Mouse (Mus musculus) induced T-regulatory cell, adult 2 months (primary cell): ENCODE measurements around the gene 4930438A08Rik.
"Not testable (repeated sequence)": the region's sequence is repeated elsewhere in the genome, so short reads cannot be mapped to it uniquely, and the experiment has no call there.

Source experiments
- DNase-seq: peaks from one replicate; pipeline ENCODE4 v3.0.0-alpha.2; 2012; ENCODE audit warnings: low read depth

4930438A08Rik gene

DNA sequence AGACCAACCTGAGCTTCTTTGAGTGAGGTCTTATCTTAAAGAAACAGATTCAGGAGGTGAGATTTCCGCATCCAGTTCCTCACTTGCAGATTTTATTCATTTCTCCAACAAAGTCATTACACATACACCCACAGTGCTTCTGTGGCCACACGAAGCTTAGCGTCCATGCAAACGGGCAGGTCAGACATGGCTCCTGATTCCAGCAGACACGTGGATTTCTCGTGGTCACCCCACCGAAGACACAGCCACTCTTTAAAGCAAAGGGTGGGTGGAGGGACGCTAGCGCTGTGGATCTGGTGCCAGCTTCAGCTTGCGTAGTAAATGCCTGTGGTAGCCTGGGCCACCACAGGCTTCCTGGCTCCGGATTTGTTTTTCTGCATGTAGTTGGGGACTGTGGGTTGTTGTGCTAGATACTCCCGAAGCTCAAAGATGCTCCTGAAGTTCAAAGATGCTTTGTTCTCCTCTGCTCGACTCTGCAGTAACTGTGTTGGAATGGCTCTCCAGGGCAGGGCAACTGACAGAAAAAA, 7.4 kb downstream of the 4930438A08Rik start:
- peak; percentile 21 for DNase-seq

DNA sequence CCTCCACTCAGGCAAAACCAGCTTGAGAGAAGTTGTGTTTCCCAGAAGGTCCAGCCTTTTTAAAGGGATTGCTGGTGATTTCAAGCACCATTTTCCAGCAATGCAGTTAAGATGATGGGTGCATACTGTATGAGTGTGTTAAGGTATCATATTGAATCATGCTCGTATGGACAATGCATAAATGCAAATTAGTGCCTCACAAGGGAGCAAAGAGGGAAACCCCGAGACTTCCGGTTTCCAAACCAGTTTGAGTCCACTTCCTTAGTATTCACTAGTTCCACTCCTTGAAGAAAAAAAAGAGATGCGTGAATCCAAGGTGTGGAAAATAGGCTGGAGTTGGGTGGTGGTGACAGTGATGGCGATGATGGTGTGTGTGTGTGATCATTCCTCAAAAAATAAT, 7.9 kb downstream of the 4930438A08Rik start:
- DNase-seq = peak; percentile 26

- DNase-seq = peak; percentile 54
Observed at GRCm38 (mm10) chr11:58289992-58290682, 15.5 kb downstream of the 4930438A08Rik start.

DNA sequence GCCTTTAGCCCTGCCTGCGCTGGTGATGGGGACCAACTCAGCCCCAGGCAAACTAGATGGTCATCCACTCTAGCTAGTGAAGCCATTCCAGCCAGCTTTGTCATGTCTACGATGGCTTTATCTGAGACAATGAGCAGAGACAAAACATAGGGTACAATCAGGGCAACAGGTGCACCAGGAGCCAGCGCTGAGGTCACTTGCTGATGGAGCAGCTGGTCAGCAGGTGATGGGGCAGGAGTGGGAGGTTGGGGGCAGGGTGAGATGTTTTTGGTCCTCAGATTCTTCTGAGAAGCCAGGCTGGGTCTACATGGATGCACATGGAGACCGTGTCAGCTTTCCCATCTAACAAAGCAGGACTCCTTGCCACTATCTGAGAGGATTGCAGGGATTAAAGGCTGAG, 16.2 kb downstream of the 4930438A08Rik start:
- no peak for DNase-seq

GRCm38 (mm10) chr11:58292791-58293190, 18.2 kb downstream of the 4930438A08Rik start:
- DNase-seq = no peak

DNA sequence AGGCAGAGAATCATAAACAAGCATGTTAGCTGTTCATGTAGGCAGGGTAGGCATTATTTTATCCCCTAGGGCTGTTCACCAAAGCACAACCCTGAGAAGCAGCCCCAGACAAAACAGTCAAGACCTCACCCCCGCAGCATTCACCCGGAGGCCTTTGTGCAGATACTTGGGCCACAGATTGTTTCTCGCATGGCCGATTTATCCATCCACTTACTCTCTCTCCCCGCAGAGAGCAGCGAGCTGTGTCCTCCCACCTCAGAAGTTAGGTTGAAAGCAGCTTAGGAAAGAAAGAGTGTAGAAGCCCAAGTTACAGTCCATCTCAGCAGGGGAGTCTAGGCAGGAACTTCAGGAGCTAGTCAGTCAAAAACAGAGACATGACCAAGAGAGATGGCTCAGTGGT, 22.8 kb downstream of the 4930438A08Rik start:
- DNase-seq = no peak

DNA sequence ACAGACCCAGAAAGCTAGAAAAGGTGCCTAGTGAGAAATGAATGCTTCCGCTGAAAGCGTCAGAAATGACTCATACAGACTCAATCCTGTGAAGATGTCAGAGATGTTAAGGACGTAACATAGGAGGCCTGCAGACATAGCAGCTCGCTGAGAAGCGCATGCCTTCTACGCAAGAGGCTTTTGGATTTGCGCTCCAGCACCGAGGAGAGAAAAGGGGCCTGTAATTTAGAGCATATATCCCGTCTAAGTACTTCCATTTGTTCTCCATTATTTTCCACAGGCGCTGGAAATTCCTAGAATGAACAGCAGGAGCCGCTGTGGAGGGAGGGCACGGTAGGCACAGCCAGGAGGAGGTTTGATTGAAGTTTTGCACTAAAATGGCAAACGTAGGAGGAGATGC, 26.5 kb downstream of the 4930438A08Rik start:
- DNase-seq = peak; percentile 90

DNA sequence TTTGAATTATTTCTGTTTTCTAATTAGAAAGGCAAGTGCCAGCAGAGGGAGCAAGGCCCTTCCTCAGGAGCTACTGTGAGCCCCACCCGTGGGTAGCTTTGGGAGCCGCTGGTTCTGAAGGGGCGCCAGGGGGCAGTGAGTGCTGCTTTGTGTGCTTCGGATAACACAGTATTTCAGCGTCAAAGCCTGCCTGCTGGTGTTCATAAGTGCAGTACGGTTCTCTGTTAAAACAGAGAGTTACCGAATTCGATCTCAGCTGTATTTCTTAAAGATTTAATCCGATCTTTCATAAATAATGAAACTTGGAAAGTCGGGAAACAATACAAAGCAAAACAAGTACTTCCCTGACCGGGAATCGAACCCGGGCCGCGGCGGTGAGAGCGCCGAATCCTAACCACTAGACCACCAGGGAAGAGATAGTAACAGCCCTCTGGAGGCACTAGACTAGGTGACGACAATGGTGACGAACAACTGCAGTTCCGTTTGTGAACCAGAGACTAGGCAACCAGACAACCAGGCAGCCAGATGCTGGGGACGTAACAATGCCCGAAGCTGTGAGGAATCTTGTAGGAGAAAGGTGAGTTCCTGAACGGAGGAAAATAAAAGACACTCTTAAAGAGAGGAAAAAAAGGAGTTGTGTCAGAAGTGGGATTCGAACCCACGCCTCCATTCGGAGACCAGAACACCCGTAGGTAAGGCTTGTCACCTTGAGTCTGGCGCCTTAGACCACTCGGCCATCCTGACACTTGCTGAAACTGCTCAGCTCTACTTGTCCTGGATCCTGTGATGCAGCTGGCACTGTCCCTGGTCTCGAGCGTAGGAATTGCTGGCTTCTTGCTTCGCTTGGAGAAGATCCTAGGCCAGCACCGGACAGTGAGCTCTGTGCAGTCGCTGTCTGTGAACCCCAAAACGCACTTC, 27.5 kb downstream of the 4930438A08Rik start:
- peak; percentile 98 for DNase-seq

- DNase-seq = no peak
Observed at GRCm38 (mm10) chr11:58302774-58303445, 28.3 kb downstream of the 4930438A08Rik start.

DNA sequence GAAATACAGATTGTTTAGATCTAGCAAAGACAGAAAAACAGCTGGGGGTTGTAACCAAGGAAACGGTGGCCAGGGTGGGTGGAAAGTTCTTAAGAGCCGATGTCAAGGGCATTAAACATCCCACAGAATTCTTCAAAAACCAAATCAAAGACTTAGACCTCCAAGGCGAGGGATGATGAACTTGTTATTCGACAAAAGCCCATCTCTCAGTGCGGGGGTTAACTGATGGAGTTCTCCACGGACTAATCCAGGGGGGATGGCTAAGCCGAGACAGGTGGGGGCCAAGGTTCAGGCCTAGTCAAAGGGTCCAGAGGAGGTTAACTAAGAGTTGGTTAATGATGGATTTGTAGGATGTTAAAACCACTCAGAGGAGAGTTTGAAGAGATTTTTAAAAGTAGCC, 29.0 kb downstream of the 4930438A08Rik start:
- DNase-seq = peak; percentile 32

DNA sequence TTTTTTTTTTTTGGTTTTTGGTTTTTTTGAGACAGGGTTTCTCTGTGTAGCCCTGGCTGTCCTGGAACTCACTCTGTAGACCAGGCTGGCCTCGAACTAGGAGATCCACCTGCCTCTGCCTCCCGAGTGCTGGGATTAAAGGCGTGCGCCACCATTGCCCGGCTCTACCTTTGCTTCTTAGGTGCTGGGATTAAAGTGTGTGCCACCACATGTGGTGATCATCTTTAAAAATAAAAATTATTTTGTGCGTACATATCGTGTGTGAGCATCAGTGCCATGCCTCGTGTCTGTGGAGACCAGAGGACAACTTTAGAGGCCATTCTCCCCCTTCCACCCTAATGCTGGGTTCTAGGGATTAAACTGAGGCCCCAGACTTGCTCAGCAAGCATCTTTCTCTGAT, 30.7 kb downstream of the 4930438A08Rik start:
- not testable (repeated sequence) for DNase-seq

DNA sequence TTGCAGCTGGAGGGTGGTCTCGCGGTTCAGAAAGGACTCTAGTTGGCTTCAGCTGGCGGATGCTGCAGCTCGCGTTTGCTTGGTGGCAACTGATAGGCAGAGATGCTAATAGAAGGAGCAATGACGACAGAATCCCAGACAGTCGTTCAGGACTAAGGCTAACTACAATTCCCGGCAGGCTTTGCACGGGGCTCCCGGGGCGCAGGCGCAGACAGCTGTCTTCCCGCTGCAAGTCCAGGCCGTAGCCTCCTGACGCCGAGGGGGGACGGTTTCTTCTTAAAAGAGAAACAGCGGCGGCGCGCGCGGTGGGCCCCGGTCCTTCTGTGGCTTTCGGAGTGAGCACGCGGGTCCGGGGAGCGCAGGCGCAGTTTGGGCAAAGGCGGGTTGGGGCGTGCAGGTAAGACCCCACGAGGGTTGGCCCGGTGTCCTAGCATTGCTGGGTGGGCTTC, 32.3 kb downstream of the 4930438A08Rik start, which contains the start of gene Zfp692:
TSS of gene Zfp692 (plus strand) at position 210 of the 449 bp plus-strand sequence.
- DNase-seq = peak; percentile 93

- DNase-seq = peak; percentile 76
Observed at GRCm38 (mm10) chr11:58307411-58308080, 32.9 kb downstream of the 4930438A08Rik start.

GRCm38 (mm10) chr11:58308661-58309060, 34.1 kb downstream of the 4930438A08Rik start:
- no peak for DNase-seq

DNA sequence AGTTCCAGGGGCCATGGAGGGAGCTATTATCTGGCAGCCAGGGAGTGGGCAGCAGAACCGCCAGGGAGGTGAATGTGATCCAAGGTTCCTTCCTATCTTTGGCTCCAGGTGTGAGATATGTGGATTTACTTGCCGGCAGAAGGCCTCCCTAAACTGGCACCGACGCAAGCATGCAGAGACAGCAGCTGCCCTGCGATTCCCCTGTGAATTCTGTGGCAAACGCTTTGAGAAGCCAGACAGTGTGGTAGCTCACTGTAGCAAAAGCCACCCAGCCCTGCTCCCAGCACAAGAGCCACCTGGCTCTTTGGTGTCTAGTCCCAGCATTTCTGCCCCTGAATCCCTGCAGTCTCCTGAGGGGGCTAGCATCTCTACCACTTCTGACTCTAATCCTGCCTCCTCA, 39.5 kb downstream of the 4930438A08Rik start:
- no peak for DNase-seq

DNA sequence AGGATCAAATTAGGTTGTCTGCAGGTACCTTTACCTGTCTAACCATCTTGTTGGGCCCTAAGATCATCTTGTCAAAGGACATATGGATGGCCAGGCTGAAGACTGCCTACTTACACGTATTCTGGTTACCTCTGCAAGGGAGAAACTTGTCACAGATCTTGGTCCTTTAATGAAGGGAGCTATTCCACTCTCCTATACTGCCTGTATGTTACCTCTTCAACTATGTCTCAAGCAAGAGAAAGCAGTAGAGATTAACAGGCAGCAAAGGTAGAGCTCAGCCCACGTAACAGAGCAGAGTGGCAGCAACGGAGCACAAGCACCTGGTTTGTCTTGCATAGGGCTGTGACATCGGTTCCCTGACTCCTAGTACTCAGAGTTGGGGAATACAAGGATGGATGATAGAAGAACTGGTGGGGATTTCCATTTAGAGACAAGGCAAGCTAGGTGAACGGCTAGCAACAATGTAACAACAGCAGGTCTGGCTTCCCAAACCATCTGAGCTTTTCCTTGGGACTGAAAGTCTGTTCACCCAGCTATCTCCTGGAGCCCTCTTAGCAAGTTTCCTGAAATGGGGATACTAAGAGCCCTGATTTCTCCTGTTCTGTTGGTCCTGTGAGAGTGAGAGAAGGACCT, 41.1 kb downstream of the 4930438A08Rik start:
- no peak for DNase-seq

- no peak for DNase-seq
Observed at GRCm38 (mm10) chr11:58316344-58316743, 41.7 kb downstream of the 4930438A08Rik start.

DNA sequence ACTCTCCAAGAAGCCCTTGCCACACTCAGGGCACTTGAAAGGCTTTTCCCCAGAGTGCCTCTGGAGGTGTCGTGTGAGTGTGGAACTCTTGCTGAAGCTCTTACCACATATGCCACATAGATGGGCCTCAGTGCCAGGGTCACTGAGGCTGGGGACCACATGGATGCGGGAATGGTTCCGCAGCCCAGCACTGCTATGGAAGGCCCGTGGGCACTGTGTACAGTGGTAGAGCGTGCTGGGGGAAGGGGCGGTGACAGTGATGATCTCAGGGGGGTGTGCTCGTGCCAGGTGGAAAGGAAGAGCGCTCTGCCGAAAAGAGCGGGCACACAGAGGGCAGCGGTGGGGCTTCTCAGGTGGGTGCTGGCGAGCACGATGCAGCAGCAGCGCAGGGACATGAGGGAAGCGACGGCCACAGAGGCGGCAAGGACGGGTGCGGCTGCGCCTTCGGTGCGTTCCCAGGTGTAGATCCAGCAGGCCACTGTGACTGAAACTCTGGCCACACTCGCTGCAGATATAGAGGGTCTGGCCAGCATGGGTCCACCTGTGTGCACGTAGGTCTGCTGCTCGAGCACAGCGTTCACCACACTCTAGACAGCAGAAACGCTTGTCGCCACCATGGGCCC, 42.3 kb downstream of the 4930438A08Rik start:
- no peak for DNase-seq

DNA sequence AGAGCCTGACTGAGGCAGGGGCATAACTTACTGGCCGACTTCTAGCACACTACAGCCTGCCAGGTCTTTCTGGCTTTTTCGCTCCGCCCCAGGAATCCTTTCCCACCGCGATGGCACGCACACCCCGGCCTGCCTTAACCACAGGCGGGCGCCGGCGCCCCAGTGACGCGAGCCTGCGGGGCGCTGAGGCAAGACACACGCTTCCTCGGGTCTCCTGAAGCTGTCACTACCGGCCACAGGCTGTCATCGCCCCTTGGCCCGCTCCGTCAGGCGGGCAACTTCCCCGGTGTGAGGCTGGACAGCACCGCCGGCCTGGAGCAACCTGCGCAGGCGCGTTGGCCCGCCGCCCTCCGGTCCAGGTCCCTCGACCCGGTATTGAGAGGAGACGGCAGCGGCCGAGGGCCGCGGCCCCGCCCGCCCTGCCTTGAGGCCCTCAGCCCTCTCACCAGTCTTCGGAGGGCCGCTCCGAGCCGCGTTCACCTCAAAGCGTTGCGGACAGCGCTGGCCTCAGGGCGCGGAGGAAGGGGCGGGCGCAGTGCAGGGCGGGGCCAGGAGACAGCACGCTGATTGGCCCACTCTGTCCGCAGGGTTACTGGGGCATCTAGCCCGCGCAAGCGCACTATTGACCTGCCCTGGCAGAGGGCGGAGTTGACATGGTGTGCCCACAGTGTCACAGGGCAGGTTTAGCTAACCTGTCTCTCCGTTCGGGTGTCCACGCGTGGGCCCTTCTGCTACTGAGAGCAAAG, 48.4 kb downstream of the 4930438A08Rik start:
- peak; percentile 98 for DNase-seq
